Mouse (Mus musculus): Measurements from ENCODE around the gene Rps21. TPM values are rescaled to one million over a fixed set of nuclear protein-coding genes. Genes with fewer than 3 reads are reported as not detected.
A peak's percentile ranks its signal among the peaks of the same experiment; 100 is the strongest.

Rps21 gene
- 284 and 315 TPM in 2 replicates for polyA plus RNA-seq (2015; fragmentation: Nextera tagmentation; extraction: Ambion mirVana)

- Histone ChIP-seq H3K4me2 (peak within 1 kb of the TSS; percentile 89), H3K9ac (peak within 1 kb of the TSS; percentile 83), H3K4me1 (peaks cover 20% of the 10 kb centered on the region), H3K9me3 (no peaks in the 10 kb centered on the region), H3K4me3 (peak within 1 kb of the TSS; percentile 65), H3K27me3 (replicated peaks) (no peaks in the 10 kb centered on the region), H3K36me3 (replicated peaks) (peaks cover 22% of the 10 kb centered on the region), H3K27ac (peak within 1 kb of the TSS; percentile 95)
- peak; percentile 96 for ATAC-seq (replicated peaks)
- 0% methylated on average over 38 of the region's 38 CpGs for WGBS
Measured at GRCm38 (mm10) chr2:180257001-180257521, at the start of gene Rps21. Rps21 (plus strand) TSS chr2:180257377.

- Histone ChIP-seq H3K36me3 (replicated peaks) (no peaks in the 10 kb centered on the region), H3K27me3 (replicated peaks) (no peaks in the 10 kb centered on the region), H3K9ac (no peak overlapping the region), H3K4me1 (peaks cover 11% of the 10 kb centered on the region), H3K4me3 (no peak overlapping the region), H3K4me2 (no peak overlapping the region), H3K27ac (no peak overlapping the region), H3K9me3 (no peaks in the 10 kb centered on the region)
- no peak for ATAC-seq (replicated peaks)
- 60% methylated on average over 7 of the region's 7 CpGs for WGBS
Measured at GRCm38 (mm10) chr2:180207840-180208239, 49.3 kb upstream of the Rps21 start.

GRCm38 (mm10) chr2:180208976-180209375 lies 48.2 kb upstream of the Rps21 start:
- Histone ChIP-seq H3K4me2 (no peak overlapping the region), H3K4me1 (peaks cover 11% of the 10 kb centered on the region), H3K36me3 (replicated peaks) (no peaks in the 10 kb centered on the region), H3K27ac (no peak overlapping the region), H3K27me3 (replicated peaks) (no peaks in the 10 kb centered on the region), H3K9me3 (no peaks in the 10 kb centered on the region), H3K9ac (no peak overlapping the region), H3K4me3 (no peak overlapping the region)
- no peak for ATAC-seq (replicated peaks)
- 82% methylated on average over 1 of the region's 1 CpGs for WGBS

GRCm38 (mm10) chr2:180212255-180212654 lies 44.9 kb upstream of the Rps21 start:
- H3K4me3 ChIP-seq, result no peak overlapping the region
- no peak overlapping the region for H3K27ac ChIP-seq
- H3K4me2 ChIP-seq, result no peak overlapping the region
- no peak for ATAC-seq (replicated peaks)
- no peaks in the 10 kb centered on the region for H3K9me3 ChIP-seq
- 86% methylated on average over 3 of the region's 3 CpGs for WGBS
- H3K36me3 ChIP-seq (replicated peaks), result no peaks in the 10 kb centered on the region
- H3K9ac ChIP-seq, result no peak overlapping the region
- H3K4me1 ChIP-seq, result no peaks in the 10 kb centered on the region
- no peaks in the 10 kb centered on the region for H3K27me3 ChIP-seq (replicated peaks)

GRCm38 (mm10) chr2:180214352-180214978 lies 42.7 kb upstream of the Rps21 start:
- no peak overlapping the region for H3K4me3 ChIP-seq
- H3K27me3 ChIP-seq (replicated peaks), result no peaks in the 10 kb centered on the region
- no peaks in the 10 kb centered on the region; the same call in 1 of the 2 replicates for H3K4me1 ChIP-seq
- no peak overlapping the region for H3K27ac ChIP-seq
- H3K9me3 ChIP-seq, result no peaks in the 10 kb centered on the region
- no peak overlapping the region for H3K4me2 ChIP-seq
- no peak for ATAC-seq (replicated peaks)
- 80% methylated on average over 4 of the region's 4 CpGs for WGBS
- H3K36me3 ChIP-seq (replicated peaks), result no peaks in the 10 kb centered on the region
- no peak overlapping the region for H3K9ac ChIP-seq

GRCm38 (mm10) chr2:180215011-180215461 lies 42.1 kb upstream of the Rps21 start:
- WGBS, result 82% methylated on average over 8 of the region's 8 CpGs
- ATAC-seq (replicated peaks), result no peak

GRCm38 (mm10) chr2:180215951-180216350 lies 41.2 kb upstream of the Rps21 start:
- Histone ChIP-seq H3K9ac (no peak overlapping the region), H3K27me3 (replicated peaks) (no peaks in the 10 kb centered on the region), H3K4me2 (no peak overlapping the region), H3K4me3 (no peak overlapping the region), H3K27ac (no peak overlapping the region), H3K4me1 (no peaks in the 10 kb centered on the region; the same call in 1 of the 2 replicates), H3K9me3 (no peaks in the 10 kb centered on the region), H3K36me3 (replicated peaks) (no peaks in the 10 kb centered on the region)
- no peak for ATAC-seq (replicated peaks)
- 72% methylated on average over 6 of the region's 6 CpGs for WGBS

More at GRCm38 (mm10) chr2:180215011-180215461, 42.1 kb upstream of the Rps21 start:
- no peaks in the 10 kb centered on the region for H3K27me3 ChIP-seq (replicated peaks)
- no peak overlapping the region for H3K9ac ChIP-seq
- no peaks in the 10 kb centered on the region for H3K36me3 ChIP-seq (replicated peaks)
- no peak overlapping the region for H3K4me3 ChIP-seq
- no peaks in the 10 kb centered on the region; the same call in 1 of the 2 replicates for H3K4me1 ChIP-seq
- no peaks in the 10 kb centered on the region for H3K9me3 ChIP-seq
- H3K27ac ChIP-seq, result no peak overlapping the region
- no peak overlapping the region for H3K4me2 ChIP-seq

- H3K36me3 ChIP-seq (replicated peaks), result no peaks in the 10 kb centered on the region
- H3K27me3 ChIP-seq (replicated peaks), result no peaks in the 10 kb centered on the region
- 71% methylated on average over 4 of the region's 5 CpGs for WGBS
- H3K4me3 ChIP-seq, result no peak overlapping the region
- H3K27ac ChIP-seq, result no peak overlapping the region
- no peaks in the 10 kb centered on the region; the same call in 1 of the 2 replicates for H3K4me1 ChIP-seq
- H3K4me2 ChIP-seq, result no peak overlapping the region
- no peaks in the 10 kb centered on the region for H3K9me3 ChIP-seq
- H3K9ac ChIP-seq, result no peak overlapping the region
- no peak for ATAC-seq (replicated peaks)
Measured at GRCm38 (mm10) chr2:180216921-180217320, 40.3 kb upstream of the Rps21 start.

- Histone ChIP-seq H3K27ac (no peak overlapping the region), H3K27me3 (replicated peaks) (no peaks in the 10 kb centered on the region), H3K9me3 (no peaks in the 10 kb centered on the region), H3K36me3 (replicated peaks) (no peaks in the 10 kb centered on the region), H3K9ac (no peak overlapping the region), H3K4me1 (peaks cover 4% of the 10 kb centered on the region; the same call in 1 of the 2 replicates), H3K4me2 (no peak overlapping the region), H3K4me3 (no peak overlapping the region)
- no peak for ATAC-seq (replicated peaks)
- 87% methylated on average over 8 of the region's 8 CpGs for WGBS
Measured at GRCm38 (mm10) chr2:180217587-180217986, 39.6 kb upstream of the Rps21 start.

- Histone ChIP-seq H3K27me3 (replicated peaks) (peaks cover 4% of the 10 kb centered on the region), H3K9me3 (no peaks in the 10 kb centered on the region), H3K27ac (no peak overlapping the region), H3K4me2 (no peak overlapping the region), H3K4me3 (no peak overlapping the region), H3K36me3 (replicated peaks) (no peaks in the 10 kb centered on the region), H3K4me1 (peaks cover 4% of the 10 kb centered on the region; the same call in 1 of the 2 replicates), H3K9ac (no peak overlapping the region)
- no peak for ATAC-seq (replicated peaks)
- WGBS, result 83% methylated on average over 3 of the region's 3 CpGs
Measured at GRCm38 (mm10) chr2:180218241-180218640, 38.9 kb upstream of the Rps21 start.

- Histone ChIP-seq H3K36me3 (replicated peaks) (no peaks in the 10 kb centered on the region), H3K4me3 (no peak overlapping the region), H3K4me1 (peaks cover 4% of the 10 kb centered on the region; the same call in 1 of the 2 replicates), H3K9me3 (no peaks in the 10 kb centered on the region), H3K27me3 (replicated peaks) (peaks cover 8% of the 10 kb centered on the region), H3K27ac (no peak overlapping the region), H3K4me2 (no peak overlapping the region), H3K9ac (no peak overlapping the region)
- 25% methylated on average over 5 of the region's 5 CpGs for WGBS
- ATAC-seq (replicated peaks), result no peak
Measured at GRCm38 (mm10) chr2:180218677-180219076, 38.5 kb upstream of the Rps21 start.

GRCm38 (mm10) chr2:180219145-180219943 lies 37.8 kb upstream of the Rps21 start:
- no peak for ATAC-seq (replicated peaks)
- Histone ChIP-seq H3K36me3 (replicated peaks) (no peaks in the 10 kb centered on the region), H3K4me1 (peaks cover 4% of the 10 kb centered on the region; the same call in 1 of the 2 replicates), H3K4me3 (no peak overlapping the region), H3K9ac (no peak overlapping the region), H3K9me3 (no peaks in the 10 kb centered on the region), H3K27me3 (replicated peaks) (peaks cover 12% of the 10 kb centered on the region), H3K27ac (no peak overlapping the region), H3K4me2 (no peak overlapping the region)
- WGBS, result 74% methylated on average over 15 of the region's 15 CpGs

All from midbrain, embryonic 15.5 days (tissue).